Mouse (Mus musculus): ENCODE data around the gene Olfr1425.
"Not testable (repeated sequence)": the region's sequence is repeated elsewhere in the genome, so short reads cannot be mapped to it uniquely, and the experiment has no call there.

The Olfr1425 gene

GRCm38 (mm10) chr19:12077631-12078030, at the start of gene Olfr1425:
Gene Olfr1425, minus strand, starts transcription at chr19:12077731.
- not testable (repeated sequence) for DNase-seq (ENCODE audit: low spot score)

GRCm38 (mm10) chr19:12123103-12123502, 45.6 kb upstream of the Olfr1425 start, which contains the start of gene Olfr76:
Gene Olfr76, minus strand, starts transcription at chr19:12123203.
- DNase-seq (ENCODE audit: low spot score) = no peak

DNA sequence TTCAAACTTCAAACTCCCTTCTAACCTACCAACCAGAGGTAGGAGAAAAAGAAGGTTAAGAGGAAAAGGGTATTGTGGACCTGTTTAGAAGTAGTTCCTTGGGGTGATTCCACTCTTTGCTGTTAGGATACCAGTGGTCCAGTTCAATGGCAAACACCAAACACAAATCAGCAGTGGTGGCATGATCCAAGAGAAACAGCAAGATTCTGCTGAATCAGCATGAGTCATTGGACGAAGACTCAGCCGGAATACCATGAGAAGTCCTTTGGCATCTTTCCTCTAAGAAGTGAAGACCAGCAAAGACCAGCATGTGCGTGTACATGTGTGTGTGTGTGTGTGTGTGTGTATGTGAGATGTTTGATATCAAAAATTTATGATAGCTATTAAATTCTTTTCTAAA, 38.9 kb upstream of the Olfr1425 start:
- no peak for DNase-seq (ENCODE audit: low spot score)

DNA sequence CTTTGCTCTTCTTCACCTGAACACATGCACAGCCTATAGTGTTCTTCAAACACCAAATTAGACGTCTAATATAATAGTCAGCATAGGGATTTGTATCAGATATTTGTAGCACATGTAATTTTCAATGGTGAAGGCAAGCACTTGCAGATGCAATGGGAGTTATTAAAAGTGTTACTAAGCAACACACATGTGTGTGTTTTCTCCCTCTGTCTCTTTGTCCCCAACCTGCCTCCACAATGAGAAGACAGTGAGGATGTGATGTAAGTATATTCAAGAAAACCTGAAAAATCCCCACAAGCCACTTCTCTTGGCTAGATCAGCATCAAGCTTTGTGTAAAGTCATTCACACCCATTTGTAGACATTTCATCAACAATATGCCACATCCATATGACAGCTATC, 38.3 kb upstream of the Olfr1425 start, which contains the start of gene Olfr1428:
Gene Olfr1428 (minus strand): TSS at position 101 of the 400 bp plus-strand sequence.
- DNase-seq (ENCODE audit: low spot score) = no peak

DNA sequence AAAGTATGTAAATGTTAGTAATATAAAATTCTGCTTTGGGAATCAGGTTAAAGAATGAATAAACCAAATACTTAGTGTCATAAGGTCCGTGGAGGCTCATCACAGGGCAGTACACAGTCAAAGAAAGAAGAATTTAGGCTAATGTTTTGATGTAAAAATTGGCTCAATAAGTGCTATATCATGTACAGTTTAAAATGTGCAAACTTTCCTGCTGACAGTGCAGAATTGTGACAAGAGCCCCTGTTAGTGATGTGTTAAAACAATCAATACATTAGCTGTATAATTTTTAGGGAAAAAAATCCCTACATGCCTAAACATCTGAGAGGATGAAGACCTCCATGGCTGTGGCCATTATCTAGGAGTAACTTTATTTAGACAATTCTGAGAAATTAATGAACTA, 36.3 kb upstream of the Olfr1425 start:
- DNase-seq (ENCODE audit: low spot score) = no peak

DNA sequence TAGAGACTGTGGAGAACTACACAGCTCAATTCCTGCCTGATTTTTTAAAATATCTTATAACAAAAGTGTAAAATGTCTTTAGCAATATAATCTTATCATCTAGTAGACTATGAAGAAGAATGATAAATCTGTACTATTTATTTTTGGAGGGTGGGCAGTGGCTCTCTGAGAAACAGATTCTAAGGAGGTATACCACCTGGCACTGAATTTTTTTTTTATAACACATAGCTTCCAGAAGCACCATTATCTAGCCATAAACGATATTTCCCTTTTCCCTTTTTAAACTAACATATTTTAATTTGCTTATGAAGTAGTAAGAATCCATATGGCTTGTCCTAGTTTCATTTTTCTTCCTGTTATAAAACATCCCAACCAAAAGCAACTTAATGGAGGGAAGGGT, 27.0 kb upstream of the Olfr1425 start:
- no peak for DNase-seq (ENCODE audit: low spot score)

- no peak for DNase-seq (ENCODE audit: low spot score)
These were observed 25.7 kb upstream of the Olfr1425 start, which contains the start of gene Olfr1427 for GRCm38 (mm10) chr19:12103234-12103633. Gene Olfr1427, minus strand, starts transcription at chr19:12103334.

DNA sequence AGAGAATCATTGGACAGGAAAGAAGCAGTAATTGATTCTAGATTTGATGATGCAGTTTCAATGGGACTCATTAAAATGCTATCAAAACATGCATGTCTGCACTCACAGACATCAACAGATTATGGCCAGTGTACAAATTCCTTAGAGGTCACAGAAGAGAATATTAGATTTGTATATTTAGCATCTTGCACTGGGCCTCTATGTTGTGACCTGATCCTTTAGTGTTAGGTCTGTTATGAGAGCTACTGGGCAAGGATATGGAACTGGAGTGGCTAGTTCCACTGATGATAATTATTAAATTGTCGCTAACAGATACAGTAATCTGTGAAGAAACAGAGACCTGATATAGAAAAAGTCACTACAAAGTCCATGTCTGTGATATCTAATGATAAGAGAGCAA, 14.4 kb upstream of the Olfr1425 start, which contains the start of gene Olfr1426:
Gene Olfr1426 (minus strand): TSS at position 101 of the 400 bp plus-strand sequence.
- no peak for DNase-seq (ENCODE audit: low spot score)

DNA sequence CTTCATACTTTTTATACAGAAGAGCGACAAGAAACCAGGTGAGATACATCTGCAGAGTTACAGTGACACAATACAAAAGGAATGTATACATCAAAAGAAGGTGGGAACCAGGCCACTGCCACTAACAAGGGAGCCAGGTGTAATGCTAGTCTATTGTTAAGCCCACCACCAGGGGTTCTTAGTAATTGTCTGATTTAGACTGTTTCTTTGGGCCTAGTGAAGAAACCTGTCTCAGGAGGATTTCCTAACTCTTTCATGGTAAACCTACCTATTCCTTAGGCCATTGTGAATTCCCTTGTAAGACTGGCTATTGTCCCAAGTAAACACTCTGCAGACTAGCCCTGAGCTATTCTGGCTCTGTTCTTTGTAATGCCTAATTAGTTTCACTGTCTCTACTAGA, 8.0 kb downstream of the Olfr1425 start:
- DNase-seq (ENCODE audit: low spot score) = not testable (repeated sequence)

DNA sequence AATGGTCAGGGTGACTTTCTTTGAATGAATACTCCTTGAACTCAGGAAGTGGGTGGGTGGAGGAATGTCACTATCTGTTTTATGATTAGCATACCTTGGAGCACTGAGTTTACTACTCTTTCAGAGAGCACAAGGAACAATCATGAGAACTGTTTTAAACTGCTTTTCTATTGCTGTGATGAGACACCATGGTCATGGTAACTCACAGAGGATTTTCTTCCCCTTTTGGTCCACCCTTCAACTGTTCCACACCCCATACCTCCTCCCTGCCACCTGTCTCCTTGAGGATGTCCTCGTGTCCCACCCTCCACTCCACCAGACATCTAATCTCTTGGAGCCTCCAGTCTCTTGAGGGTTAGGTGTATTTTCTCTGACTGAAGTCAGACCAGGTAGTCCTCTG, 9.7 kb downstream of the Olfr1425 start:
- not testable (repeated sequence) for DNase-seq (ENCODE audit: low spot score)

- not testable (repeated sequence) for DNase-seq (ENCODE audit: low spot score)
These were observed 14.9 kb downstream of the Olfr1425 start, which contains the start of gene Olfr1424 for GRCm38 (mm10) chr19:12062582-12062981. Gene Olfr1424, minus strand, starts transcription at chr19:12062682.

- DNase-seq (ENCODE audit: low spot score) = no peak
These were observed 34.4 kb downstream of the Olfr1425 start for GRCm38 (mm10) chr19:12043163-12043562.

- no peak for DNase-seq (ENCODE audit: low spot score)
These were observed 36.3 kb downstream of the Olfr1425 start, which contains the start of gene Olfr1423 for GRCm38 (mm10) chr19:12041217-12041616. Gene Olfr1423, minus strand, starts transcription at chr19:12041317.

GRCm38 (mm10) chr19:12037727-12038126, 39.8 kb downstream of the Olfr1425 start:
- DNase-seq (ENCODE audit: low spot score) = no peak

GRCm38 (mm10) chr19:12026606-12027005, 50.9 kb downstream of the Olfr1425 start:
- DNase-seq (ENCODE audit: low spot score) = peak; percentile 68

DNA sequence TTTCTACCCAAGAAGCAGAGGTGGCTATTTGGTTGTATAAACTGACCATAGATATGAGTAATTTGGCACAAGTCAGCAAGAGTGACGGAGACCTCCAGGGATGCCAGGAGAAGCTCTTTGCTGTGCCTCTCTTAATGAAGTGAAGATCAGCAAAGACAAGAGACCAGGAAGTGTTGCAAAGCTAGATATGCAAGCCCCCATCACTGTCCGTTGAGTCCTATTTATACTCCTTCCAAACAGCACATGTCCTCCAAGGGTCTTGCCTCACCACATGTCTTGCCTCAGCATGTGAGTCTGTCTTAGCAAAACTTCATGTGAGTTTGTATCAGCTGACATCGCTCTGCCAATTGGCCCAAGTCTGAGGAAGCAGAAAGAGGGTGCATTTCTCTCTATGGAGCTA, 52.2 kb downstream of the Olfr1425 start:
- DNase-seq (ENCODE audit: low spot score) = peak; percentile 34

- DNase-seq (ENCODE audit: low spot score) = no peak
These were observed 53.4 kb downstream of the Olfr1425 start for GRCm38 (mm10) chr19:12024149-12024548.

Data from T-cell, adult 2 months (primary cell).